Mouse (Mus musculus) adrenal gland, adult (tissue): ENCODE measurements at regions not wholly inside any gene's neighbourhood (a gene's known extent, or its start where the extent isn't known, plus 50 kb on each side); places are given as distances from the start of the nearest gene placed in this dataset.
"Not testable (repeated sequence)": the region's sequence is repeated elsewhere in the genome, so short reads cannot be mapped to it uniquely, and the experiment has no call there.

ENCODE experiments used
- DNase-seq, 2 experiments: peaks; one replicate each; pipeline ENCODE4 v3.0.0; 2022 to 2023; ENCODE audit warnings: low spot score in 1 of 2; ENCODE audit not compliant: inconsistent age in 2 of 2

GRCm38 (mm10) chr9:5708482-5708881 lies 363.3 kb downstream of the Casp12 start:
- DNase-seq, result no peak

GRCm38 (mm10) chr9:5709480-5709879 lies 364.2 kb downstream of the Casp12 start:
- DNase-seq, result no peak

- not testable (repeated sequence) for DNase-seq
These were observed 373.4 kb downstream of the Casp12 start for GRCm38 (mm10) chr9:5718585-5718984.

GRCm38 (mm10) chr9:5728843-5729242 lies 383.6 kb downstream of the Casp12 start:
- DNase-seq, result no peak

- DNase-seq, result no peak
These were observed 407.6 kb downstream of the Casp12 start for GRCm38 (mm10) chr9:5752686-5753301.

- DNase-seq, result no peak
These were observed 408.6 kb downstream of the Casp12 start for GRCm38 (mm10) chr9:5753785-5754184.

GRCm38 (mm10) chr9:5761215-5761614 lies 407.2 kb upstream of the Pdgfd start:
- DNase-seq, result no peak

- no peak for DNase-seq
These were observed 398.5 kb upstream of the Pdgfd start for GRCm38 (mm10) chr9:5769927-5770326.

- no peak for DNase-seq
These were observed 397.2 kb upstream of the Pdgfd start for GRCm38 (mm10) chr9:5771158-5771557.
